Mouse (Mus musculus) hindlimb bud, embryonic 11.5 days (tissue): ENCODE measurements around the gene 3110082I17Rik.

Experiments
- DNase-seq: peaks from one replicate; pipeline ENCODE4 v3.0.0-alpha.2; 2012; ENCODE audit warnings: low read depth, low spot score; ENCODE audit errors: extremely low spot score

The 3110082I17Rik gene

DNA sequence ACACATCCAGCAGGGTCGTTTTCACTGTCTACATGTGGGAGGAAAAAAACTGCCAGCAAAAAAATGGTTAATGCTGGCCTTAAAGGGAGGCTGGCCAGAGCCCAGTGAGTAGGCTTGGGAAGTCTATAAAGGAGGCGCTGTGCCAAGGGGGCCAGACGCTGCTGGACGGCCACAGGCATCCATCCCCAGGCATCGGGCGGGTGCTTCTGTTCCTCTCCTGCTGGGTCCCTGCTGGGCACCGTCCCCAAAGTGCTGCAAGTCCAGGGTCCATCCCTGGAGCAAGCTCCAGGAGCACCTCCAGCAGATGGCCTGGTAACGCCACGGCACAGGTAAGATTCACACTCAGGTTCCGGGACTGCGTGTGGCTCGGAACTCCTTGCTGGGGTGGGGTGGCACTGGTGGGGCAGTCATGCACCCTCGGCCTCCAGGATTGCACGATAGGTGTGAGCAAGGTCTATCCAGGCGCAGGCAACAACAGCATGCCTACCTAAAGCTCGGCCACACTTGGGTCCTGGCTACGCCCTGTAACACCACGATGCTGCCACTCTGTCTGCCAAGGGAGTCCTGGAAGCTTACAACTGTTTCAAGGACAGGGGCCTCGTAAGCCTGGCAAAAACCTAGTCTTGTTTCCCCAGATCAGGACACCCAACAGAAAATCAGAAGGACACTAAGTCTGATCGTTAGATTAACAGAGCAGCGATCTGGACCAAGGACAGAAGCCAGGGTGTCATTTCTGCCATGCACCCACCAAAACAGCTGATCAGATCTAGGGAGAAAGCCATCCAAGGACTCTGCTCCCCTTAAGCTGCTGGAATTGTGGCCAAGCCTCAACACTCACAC is 37.1 kb downstream of the 3110082I17Rik start, which contains the start of gene Gper1:
Gper1 (plus strand) TSS at position 126 of the 840 bp plus-strand sequence.
- no peak for DNase-seq

DNA sequence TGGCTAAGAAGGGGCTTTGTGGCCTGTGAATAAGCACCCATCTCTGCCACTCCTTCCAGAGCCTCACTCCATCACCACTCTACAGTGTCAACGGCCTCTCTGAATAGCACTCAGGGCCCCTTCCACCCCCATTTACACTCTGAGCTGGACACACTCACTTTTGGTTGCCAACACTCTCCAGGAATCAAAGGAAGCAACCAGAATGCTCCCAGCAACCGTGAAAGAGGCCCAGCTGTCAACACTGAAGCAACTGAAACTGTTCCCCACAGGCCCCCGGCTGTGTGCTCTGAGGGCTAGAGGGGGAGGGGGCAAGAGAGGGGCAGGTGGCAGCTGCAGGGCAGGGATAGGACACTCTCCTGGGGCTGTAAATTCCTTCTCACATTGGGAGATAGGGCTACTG is 41.7 kb downstream of the 3110082I17Rik start:
- no peak for DNase-seq

DNA sequence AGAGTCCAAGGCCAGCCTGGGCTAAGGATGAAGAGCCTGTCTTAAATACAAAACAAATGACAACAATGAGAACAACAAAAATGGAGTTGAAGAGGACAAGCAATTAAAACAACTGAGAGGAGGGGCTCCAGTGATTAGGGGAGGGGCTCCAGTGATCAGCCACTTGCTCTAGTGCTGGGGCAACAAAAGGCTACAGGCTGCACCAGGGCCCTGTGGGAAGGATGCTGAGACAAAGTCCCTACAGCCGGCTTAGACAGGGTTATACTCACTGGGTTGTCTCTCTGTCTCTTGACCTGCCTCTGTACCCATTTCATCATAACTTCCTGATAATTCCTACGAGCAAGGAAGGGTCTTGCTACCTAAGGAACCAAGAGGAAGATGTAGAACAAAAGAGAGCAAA is 42.2 kb downstream of the 3110082I17Rik start:
- no peak for DNase-seq

DNA sequence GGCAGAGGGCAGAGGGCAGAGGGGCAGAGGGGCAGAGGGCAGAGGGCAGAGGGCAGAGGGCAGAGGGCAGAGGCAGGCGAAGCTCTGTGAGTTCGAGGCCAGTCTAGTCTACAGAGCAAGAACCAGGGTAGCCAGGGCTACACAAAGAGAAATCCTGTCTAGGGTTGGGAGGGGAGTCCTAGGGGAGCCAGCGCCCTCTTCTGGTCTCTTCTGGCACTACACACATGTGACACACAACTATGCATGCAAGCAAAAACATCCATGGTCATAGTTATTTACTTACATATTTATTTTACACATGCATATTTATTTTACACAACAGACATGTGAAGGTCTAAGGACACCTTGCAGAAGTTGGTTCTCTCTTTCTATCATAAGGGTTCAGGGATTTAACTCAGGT is 42.8 kb downstream of the 3110082I17Rik start:
- DNase-seq = no peak

DNA sequence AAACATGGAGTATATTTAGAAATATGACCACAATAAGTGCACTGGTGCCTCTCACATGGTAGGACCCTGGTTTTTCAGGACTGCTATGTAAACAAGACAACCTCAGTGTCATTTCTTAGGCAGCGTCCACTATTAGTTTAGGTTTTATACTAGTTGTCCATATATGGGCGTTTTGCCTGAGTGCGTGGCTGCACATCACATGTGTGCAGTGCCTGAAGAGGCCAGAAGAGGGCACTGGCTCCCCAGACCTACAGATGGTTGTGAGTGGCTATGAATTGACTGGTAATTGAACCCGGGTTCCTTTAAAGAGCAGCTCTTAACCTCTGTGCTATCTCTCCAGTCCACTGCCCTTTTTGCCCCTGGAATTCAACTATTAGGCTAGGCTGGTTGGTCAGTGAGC is 43.4 kb downstream of the 3110082I17Rik start:
- DNase-seq = no peak

DNA sequence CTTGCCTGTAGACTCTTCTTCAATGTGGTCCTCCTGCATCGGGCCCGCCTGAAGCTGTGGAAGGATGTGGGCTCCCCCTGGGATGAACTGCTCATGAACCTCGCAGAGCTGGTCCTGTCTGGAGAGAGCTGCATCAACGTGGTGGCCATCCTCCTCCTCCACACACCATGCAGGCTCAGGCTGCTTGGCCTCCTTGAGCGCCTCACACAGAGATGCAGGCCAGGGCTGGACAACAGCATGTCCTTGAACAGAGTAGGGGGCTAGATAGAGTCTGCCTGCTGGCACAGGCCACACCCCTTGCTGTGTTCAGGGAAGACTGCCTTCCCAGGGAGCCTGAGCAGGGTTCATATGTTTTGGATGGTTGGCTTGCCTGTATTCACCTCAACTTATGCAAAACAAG is 45.3 kb downstream of the 3110082I17Rik start:
- DNase-seq = no peak

DNA sequence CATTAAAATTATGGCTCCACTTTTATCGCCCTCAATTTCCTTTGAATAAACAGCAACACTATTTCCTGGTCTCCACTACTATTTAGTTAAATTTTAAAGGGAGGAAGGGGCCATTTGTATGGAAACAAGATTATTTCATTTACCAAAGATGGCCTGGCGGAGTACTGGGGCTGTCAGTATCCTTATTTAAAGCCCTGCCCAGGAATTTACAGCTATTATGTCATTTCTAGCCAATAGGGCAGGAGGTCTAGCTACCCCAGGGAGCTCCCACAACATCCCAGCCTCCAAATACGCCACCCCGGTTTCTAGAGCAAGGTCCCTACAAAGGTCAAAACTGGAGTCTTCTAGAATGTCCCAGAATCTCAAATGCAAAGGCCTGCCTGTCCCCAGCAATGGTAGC is 46.8 kb downstream of the 3110082I17Rik start:
- DNase-seq = no peak

DNA sequence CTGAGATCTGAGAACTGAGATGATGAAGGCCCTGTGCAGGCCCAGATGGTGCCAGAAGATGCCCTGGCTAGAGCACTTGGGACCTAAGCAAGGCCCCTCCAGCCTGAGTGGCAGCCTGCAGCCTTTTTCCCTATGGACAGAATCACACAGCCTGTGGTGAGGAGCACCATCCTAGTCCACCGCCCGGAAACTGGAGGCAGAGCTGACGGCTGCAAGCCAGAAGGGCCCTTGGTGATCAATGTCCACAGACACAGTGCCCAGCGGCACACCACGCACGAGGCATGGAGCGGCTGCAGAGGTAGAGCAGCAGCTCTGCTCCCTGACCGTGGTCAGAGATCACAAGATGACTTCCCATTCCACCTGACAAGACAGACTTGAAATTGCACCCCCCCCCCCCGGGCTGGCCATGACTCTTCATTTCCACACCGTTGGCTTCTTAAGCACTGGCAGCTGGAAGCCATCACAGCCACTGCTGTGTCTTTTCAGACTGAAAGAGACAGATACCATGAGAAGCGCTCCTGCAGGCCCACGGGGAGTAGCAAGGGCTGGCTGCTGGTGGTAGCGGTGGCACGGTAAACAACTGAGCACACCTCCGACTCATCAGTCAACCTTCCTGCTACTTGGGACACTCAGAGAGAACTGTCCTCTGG is 48.5 kb downstream of the 3110082I17Rik start:
- DNase-seq = no peak

DNA sequence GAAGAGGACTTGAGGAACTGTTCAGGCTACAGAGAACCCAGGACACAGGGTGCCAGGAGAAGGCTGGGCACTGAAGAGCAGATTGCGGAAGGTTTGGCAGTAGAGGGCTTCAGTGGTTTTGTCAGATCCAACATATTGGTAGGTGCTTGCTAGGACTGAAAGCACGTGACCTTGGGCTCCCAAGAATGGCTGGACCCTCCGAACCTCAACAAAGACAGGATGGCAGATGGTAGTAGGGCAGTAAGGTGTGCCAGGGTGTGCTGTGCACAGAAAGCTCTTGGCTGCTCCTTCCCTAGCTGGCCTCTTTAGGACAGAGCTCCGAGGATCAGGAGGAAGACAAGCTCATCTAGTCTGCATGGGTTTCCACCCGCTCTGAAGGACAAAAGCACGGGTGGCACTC is 49.2 kb downstream of the 3110082I17Rik start:
- DNase-seq = no peak

DNA sequence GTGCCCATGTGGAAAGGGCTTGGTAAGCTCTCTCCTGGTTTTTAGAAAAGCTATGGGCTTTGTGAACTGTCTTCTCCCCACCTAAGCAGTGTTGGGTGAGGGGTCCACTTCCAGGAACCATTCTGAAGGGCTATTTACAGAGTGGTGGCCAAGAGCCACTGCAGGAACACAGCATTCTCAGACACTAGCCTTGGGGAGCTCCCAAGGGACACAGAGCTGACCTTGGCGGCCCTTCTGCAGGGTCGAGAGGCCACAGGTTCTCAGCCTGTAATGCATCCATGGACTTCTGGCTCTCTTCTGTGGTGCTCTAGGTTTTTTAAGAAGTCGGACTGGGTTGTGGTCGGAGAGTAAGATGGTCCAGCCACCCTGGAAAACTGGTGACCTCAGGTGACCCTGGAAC is 50.3 kb downstream of the 3110082I17Rik start:
- DNase-seq = no peak

DNA sequence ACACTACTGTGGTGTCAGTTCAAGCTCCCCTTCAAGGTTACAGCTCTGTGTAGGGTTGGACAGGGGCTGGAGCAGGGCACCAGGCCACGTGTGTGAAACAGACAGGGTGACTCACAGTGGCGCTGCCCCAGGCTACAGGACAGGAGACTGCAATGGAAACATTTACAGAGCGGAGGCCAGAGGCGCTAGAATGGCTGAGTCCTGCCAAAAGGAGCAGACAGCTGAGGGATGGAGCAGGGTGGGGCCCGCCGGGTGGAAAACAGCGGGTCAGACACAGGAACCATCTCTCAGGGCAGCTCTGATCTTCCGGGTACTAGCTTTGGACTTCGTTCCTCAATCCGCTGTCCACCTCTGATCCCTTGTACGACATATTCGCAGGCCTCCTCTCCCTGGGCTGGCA is 50.9 kb downstream of the 3110082I17Rik start:
- no peak for DNase-seq

DNA sequence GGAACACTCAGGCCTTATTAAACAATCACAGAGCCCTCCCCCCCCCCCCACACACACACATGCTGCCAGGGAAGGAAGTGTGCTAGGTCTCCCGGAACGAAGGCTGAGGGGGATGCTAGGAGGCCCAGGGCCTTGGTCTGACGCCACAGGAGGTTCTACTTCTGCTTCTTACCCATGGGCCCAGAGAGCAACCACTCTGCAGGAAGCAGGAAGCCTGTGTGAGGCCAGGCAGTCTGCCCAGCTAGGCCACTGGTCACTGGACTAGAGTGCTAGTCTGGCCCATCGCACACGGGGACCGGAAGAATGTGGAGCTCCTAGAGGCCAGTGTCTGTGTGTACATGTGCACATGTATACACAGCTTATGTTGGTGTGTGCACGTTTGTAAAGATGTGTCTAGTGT is 51.8 kb downstream of the 3110082I17Rik start:
- no peak for DNase-seq

DNA sequence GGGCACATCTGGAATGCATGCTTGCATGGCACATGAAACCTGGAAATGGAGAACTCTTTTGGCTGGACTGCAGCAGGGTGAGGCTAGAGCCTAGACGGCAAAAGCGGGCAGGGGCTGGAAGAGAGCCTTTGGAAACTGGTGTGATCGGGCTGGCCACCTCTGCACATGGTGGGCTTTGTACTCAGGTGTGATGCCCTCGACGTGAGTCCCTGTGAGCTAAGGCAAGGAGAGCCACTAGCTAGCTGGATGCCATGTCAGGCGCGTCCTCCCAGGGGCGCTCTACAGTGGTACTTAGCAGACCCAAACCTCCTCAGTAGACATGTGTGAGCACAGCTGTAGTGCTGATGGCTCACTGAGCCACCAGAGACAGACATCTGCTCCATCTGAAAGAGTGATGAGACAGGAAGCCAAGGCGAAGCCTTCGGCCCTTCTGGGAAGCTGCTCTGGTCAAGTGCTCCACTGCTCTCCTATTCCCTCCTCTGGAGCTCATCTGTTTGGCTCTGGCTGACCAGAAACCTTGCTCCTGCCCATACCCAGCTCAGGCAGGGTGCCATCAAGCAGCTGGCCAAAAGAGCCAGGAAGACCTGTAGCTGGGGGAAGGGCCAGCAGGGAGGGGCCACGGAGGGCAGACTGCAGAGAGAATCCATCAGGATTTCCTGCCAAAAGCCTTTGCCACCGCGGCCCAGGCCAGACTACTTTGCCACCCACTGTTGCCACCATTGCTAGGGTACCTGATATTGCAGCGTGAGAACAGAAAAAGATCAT is 53.0 kb downstream of the 3110082I17Rik start:
- DNase-seq = no peak

DNA sequence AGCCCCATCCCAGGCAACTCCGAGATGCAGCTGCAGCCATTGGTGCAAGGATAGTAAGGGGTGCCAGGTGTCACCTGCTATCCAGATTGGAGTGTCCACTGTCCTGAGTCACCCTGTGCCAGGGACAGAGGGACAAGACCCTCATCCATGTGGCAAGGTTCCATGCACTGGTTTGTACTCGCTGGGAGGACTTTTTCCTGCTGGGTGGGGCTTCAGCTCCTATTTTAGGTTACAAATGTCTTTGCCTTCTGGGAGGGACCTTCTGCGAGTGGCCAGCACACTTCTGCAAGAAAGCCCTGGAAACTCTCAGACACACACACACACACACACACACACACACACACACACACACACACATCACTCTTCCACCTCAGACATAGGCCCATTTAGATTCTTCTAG is 54.4 kb downstream of the 3110082I17Rik start:
- DNase-seq = no peak

DNA sequence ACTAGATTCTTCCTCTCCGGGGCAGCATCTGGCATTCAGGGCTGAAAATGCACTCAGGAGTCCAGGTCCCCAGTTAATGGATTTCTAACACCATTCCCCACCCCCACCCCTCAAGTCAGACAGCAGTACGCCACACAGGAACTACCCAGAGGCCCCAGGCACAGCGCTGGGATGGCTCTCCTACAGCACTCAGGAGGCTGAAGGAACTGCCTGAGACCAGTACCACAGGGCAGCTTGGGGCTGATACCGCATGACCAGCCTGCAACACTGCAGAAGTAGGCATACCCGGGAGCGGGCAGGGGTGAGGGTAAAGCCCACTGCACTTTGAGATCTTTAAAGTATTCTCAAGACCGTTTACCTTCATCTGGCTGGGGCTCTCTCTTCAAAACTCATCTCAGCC is 54.8 kb downstream of the 3110082I17Rik start:
- no peak for DNase-seq

DNA sequence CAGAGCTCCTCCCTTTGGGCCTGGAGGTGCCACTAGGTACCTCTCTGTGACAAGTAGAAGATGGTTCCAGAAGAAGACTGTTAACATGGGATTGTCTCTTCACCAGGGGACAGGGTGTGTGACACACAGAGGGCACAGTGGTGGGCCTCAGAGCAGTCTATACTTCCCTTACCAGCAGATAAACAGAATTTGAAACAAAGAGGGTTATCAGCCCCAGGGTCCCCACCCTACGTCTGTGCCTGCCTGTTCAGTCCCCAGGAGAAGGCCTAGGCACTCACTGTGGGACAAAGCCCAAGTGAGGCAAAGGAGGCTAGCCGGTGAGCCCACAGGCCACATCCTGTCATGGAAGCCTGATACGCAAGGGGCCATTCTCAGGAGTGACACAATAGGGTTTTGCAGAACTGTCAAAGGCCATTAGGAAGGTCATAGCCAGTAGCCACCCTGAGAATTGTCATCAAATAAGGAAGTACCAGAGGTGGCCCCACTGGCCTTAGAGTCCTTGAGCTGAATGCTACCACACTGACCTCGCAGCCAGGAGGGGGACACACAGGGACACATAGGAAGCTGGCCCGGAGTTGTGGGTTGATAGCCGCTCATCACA is 55.4 kb downstream of the 3110082I17Rik start, which contains the start of gene C130050O18Rik:
C130050O18Rik (plus strand) TSS at position 480 of the 601 bp plus-strand sequence.
- DNase-seq = no peak

DNA sequence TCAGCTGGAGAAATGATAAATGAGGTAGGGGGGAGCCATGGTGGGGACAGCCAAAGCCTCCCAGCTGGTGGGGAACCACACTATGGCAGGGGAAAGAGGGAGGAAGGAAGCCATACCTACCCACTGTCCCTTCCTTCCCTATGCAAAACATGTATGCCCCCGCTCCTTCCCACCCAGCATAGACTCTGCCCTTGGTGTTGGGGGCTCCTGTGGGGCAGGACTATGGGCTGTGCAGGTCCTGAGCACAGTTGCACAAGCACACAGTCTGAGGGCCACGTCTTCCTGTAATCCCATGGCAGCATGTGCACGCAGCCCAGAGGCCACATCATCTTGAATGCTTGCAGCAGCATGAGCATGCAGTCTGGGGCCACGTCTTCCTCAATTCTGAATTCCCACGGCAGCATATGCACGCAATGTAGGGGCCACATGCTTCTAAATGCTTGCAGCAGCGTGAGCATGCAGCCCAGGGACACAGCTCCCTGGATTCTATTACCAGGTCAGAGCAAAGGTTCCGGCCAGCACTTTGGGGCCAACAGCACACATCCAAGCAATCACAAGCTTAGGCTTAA is 56.6 kb downstream of the 3110082I17Rik start:
- no peak for DNase-seq

DNA sequence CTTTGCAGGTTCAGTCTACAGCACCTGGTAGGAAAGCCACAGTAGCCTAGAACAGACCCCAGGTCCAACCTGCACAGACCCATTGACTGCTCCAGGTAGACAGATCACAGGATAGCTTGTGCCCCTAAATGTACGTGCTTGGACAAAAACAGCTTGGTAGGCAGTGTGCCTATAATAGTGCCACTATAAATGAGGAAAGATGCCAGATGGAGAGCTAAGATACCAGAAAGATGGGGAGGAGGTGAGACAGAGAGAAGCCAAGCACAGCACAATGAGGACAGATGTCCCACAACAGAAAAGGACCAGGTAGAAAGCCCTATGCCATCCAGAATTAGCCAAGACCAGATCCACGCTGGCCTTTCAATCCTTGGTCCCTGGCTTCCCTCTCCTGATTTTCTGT is 58.2 kb downstream of the 3110082I17Rik start:
- no peak for DNase-seq

DNA sequence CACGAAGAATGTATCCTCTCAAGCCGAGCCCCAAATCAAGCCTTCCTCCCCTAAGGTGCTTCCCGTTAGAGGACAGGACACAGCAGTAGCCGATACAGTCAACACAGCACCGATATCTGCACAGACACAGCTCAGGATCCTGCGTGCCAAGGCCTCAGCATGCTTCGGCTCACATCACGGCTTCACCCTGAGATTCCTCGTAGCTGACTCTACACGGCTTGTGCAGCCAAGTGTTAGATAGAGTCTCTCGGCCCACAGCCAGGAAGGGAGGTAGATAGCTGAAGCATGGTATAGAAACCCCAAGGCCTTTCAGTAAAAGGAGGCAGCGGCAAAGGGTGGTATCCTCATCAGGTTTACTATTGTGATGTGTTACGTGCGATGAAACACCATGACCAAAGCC is 60.3 kb downstream of the 3110082I17Rik start:
- DNase-seq = no peak

DNA sequence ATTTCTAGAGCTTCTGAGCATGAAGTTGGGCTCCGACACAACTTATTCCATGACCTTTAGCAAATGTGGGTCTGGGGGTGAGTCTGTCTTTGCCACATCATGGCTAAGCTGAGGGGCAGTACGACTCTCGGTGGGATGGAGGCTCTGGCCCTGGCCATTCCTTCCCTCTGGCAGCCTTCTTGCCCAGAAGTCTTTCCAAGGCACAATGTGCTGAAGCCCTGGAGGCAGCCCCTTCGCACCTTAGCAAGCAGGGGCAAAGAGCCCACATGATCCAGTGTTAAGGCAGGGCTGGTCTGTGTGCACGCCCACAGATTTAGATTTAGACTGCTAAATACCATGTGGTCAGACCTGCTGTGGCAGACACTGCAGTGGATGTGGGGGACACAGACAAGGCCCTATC is 61.5 kb downstream of the 3110082I17Rik start:
- DNase-seq = no peak
